Mouse (Mus musculus): ENCODE measurements at regions not wholly inside any gene's neighbourhood (a gene's known extent, or its start where the extent isn't known, plus 50 kb on each side); places are given as distances from the start of the nearest gene placed in this dataset.
"Not testable (repeated sequence)": the region's sequence is repeated elsewhere in the genome, so short reads cannot be mapped to it uniquely, and the experiment has no call there.

DNA sequence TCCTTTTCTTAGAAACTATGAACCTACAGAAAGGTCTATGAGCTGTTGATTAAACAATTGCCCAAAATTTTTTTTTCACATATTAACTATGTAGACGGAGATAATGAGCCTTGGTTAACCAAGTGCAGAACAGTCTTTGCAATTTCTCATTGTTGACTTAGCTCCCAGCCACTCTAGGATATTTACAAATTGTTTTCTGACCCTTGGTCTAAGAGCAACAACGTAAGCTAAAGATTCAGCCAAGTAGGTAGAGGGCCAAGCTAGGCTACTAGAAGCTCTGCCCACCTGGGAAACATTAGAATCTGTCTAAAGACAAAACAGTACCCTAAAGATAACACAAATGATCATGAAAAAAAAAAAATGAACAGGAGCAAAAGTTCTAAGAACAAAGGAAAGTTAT, 67.5 kb upstream of the Map9 start:
- DNase-seq (ENCODE audit: low read depth, low spot score): no peak

- no peak for DNase-seq (ENCODE audit: low read depth, low spot score)
These were observed 68.8 kb upstream of the Map9 start for GRCm38 (mm10) chr3:82288996-82289395.

DNA sequence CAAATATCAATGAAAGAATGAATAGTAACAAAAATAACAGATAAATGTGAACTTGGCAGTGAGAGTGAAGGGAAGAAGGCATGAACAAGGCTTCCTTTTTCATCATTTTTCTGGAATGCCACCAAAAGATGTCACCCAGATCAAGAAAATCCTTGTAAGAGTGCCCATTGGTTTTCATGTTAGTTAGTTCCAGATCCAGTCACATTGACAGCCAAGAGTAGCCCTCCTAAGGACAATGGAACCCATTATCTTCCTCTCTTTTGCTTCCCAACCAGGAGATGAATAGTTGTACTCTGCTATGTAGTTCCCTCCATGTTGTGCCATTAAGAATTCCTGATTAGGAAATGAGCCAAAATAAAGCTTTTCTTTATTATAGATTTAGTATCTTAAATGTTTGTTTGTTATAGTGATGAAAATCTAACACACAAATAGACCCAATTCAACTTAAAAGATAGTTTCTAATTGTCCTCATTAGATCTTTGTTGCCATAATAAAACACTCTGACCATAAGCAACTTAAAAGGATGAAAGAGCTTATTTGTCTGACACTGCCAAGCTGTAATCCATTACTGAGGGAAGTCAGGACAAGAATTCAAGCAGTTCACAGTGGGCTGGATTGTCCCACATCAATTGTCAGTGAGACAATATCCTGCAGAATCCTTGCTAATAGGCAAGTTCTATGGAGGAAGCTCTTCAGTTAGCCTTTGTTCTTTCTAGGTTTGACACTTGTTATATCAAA, 80.7 kb upstream of the Map9 start:
- DNase-seq (ENCODE audit: low read depth, low spot score): no peak

DNA sequence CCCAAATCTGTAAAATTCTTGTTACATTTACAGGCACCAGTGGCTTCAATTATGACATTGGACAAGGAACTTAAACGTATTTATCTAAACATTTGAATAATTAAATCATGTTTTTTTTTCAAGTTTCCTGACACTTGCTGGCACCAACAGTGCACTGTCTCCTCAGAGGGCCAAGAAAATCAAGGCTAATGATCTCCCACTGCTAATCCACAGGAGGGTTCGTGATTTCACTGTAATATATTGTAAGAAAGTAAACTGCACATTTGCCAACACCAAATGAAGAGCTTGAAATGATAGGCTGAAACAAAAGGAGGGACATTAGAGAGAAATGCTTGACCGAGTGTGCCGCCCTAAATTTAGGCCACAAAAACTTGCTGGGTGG, 82.0 kb upstream of the Map9 start:
- DNase-seq (ENCODE audit: low read depth, low spot score): no peak

GRCm38 (mm10) chr3:82274945-82275821, 82.7 kb upstream of the Map9 start:
- DNase-seq (ENCODE audit: low read depth, low spot score): no peak

GRCm38 (mm10) chr3:82274196-82274937, 83.5 kb upstream of the Map9 start:
- no peak for DNase-seq (ENCODE audit: low read depth, low spot score)

DNA sequence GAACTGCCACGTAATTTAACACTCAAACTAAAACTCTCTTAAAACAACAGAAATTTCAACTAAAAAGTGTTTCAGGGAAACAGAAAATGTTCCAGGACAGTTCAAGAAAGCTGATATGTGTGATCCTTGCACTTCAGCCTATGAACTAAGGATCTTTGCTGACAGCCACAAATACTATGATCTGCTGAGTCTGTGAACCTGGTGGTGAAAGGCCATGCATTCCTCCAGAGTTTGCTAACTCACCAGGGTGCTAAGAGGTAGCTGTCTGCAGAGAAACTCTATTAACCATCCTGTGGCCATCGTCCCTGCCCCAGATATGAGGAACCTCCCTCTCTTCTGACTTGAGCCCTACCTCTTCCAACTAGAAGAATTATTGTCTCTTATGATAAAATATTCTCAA, 84.3 kb upstream of the Map9 start:
- not testable (repeated sequence) for DNase-seq (ENCODE audit: low read depth, low spot score)

GRCm38 (mm10) chr3:82271965-82272364, 85.9 kb upstream of the Map9 start:
- no peak for DNase-seq (ENCODE audit: low read depth, low spot score)

DNA sequence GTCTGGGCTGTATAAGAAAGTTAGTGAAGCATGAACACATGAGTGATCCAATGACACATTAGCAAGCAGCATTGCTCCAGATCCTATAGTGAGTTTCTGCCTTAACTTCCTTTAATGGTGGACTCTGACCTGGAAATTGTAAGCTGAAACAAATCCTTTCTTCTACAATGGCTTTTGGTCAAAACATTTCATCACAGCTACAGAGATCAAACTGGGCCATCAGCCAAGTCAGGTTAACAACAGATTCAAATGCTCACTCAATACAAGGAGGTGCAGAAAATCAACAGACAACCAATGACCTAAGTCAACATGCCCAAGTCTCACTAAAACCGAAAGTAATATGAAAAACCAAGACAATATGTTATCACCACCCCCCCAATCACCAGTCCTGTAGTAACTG, 91.9 kb upstream of the Map9 start:
- no peak for DNase-seq (ENCODE audit: low read depth, low spot score)

DNA sequence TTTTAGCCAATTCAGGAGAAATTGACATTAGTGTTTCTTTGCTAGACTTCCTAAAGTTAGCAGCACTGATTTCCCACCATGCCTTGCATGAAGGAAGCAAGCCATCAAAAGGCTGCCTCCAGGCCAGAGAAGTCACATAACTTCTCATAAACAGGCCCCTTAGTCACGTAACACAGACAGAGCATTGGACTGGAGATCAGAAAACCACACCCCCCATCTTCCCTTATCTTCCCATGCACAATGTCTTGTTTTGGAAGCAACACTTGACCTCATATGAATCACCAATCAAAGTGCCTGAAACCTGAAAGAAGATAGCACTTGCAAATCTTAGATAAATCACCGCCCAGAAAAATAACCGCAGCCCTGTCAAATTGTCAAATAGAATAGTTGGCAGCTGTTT, 95.9 kb upstream of the Map9 start:
- no peak for DNase-seq (ENCODE audit: low read depth, low spot score)

GRCm38 (mm10) chr3:82259986-82260652, 97.7 kb upstream of the Map9 start:
- DNase-seq (ENCODE audit: low read depth, low spot score): no peak

- DNase-seq (ENCODE audit: low read depth, low spot score): no peak
These were observed 105.2 kb upstream of the Gucy1a1 start for GRCm38 (mm10) chr3:82250796-82251261.

DNA sequence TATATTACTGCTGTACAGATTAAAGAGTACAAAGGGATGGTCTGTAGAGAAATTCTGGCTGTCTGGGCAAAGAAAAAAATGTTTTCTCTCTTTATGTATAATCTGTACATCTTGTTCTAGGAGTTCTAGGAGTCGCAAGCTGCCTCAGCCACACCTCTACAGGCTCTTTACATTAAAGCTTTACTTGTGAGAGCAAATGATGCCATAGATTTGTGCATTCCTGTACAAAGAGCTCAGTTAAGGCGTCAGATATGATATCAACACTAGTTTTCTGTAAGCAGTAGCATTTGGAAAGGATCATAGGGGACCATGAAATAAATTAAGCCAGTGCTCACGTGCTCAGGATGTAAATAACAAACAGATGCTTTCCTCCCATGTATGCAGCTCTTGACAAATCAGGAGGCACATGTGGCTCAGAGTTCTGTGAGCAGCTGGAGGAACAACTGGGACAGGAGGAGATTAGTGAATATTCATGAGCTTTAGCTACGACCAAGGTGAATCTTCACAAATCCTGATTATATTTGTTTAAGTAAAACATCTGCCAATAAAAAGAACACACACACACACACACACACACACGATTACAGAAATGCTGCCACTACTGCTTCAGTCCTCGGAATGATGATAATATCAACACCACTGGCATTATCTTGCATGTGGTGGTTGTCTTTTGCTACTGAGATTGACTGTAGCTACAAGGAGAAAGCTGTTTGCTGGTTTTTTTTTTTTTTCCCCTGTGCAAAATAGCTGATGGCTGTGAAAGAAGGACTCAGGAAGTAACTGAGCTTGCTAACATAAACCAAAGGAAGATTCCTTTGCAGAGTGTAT, 104.6 kb upstream of the Gucy1a1 start:
- DNase-seq (ENCODE audit: low read depth, low spot score): no peak

- DNase-seq (ENCODE audit: low read depth, low spot score): no peak
These were observed 90.9 kb upstream of the Gucy1a1 start for GRCm38 (mm10) chr3:82236377-82237057.

GRCm38 (mm10) chr3:82234306-82234705, 88.7 kb upstream of the Gucy1a1 start:
- DNase-seq (ENCODE audit: low read depth, low spot score): no peak

DNA sequence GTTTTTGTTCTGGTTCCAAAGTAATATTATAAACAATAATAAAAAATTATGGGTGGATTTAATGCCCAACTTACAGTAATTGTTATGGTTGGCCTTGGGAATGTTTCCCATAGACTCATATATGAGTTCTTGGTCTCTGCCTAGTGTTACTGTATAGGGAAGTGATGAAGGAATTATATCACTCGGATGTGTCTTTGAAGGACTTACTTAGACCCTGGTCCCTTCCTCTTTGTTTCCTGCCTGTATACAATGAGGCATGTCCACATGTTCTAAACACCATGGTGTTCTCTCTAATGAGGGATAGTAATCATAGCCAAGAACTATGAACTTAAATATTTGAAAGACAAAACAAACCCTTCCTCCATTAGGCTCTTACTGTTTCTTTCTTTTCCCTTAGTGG, 77.8 kb upstream of the Gucy1a1 start:
- no peak for DNase-seq (ENCODE audit: low read depth, low spot score)

GRCm38 (mm10) chr3:82221924-82222323, 76.3 kb upstream of the Gucy1a1 start:
- DNase-seq (ENCODE audit: low read depth, low spot score): no peak

GRCm38 (mm10) chr3:82219192-82219885, 73.8 kb upstream of the Gucy1a1 start:
- not testable (repeated sequence) for DNase-seq (ENCODE audit: low read depth, low spot score)

Measured in A20 (cell line).